Mouse (Mus musculus) heart, postnatal 4 days (tissue): ENCODE measurements around the gene Mgarp. TPM values are rescaled to one million over a fixed set of nuclear protein-coding genes. Genes with fewer than 3 reads are reported as not detected.

Source experiments
- DNase-seq: peaks from one replicate; pipeline ENCODE4 v3.0.0; 2021
- total RNA-seq, 2 experiments: library from RNA; stranded (reverse); gene quantifications; 2 replicates each; pipeline ENCODE4 v1.2.3; 2021

Mgarp gene
- total RNA-seq, 2 experiments from 2014 or later = 0.45 to 0.95 TPM

GRCm38 (mm10) chr3:51339378-51339733 lies 57.2 kb downstream of the Mgarp start:
- DNase-seq = no peak

Other genes with a start within 250 kb of the Mgarp start
- 10 to 100 TPM; 27.8 to 31.0 TPM for gene Noct, start 172.3 kb downstream of the Mgarp start, total RNA-seq
- gene Elf2, start 56.1 kb downstream of the Mgarp start, total RNA-seq = 10 to 100 TPM; 89.9 to 99.9 TPM
- 1,000 to 10,000 TPM; 1,091 to 1,121 TPM for gene Ndufc1, start 12.2 kb upstream of the Mgarp start, total RNA-seq
- 10 to 100 TPM; 62.3 to 65.8 TPM for gene Naa15, start 18.4 kb upstream of the Mgarp start, total RNA-seq
- gene Rab33b, start 87.2 kb upstream of the Mgarp start, total RNA-seq = 10 to 100 TPM; 13.6 to 14.3 TPM
- 10 to 100 TPM; 54.0 to 58.7 TPM for gene Setd7, start 164.1 kb upstream of the Mgarp start, total RNA-seq